In the genomic region with DNA sequence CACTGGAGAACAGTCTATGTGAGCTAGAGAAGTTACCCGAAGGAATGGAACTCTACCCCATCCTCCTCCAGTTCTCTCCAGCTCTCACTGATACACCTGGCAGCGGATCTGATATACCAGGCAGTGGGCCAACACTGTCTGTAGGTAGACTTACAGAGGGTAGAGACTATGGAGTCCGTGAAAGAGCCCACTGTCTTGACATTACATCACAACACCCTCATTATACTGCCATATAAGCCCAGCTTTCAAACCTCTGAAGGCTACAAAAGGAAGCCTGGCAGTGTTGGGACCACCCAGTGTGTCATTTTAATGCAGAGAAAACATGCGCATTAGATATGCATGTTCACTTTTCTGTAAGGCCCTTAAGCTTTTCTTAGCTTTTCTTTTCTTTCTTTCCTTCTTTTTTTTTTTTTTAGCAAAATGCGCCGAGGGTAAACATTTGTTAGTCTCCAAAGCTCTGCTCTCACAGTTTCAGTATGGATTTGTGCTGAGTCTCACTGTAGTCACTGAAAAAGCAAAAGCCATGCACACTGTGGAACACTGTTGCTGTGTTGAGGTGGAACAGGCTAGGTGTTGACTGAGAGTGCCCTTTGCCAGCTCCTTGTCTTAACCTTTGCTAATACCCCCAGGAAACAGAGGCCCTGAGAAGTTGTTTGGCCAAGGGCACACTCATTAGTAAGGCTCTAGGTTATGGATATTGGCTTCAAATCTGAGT, we compare ENCODE assay signal across 13 mouse cellular contexts.
DNase-seq lines count a peak whose midpoint lies in the region; ATAC-seq lines count a peak whose summit lies in the region.
"Had no signal": no experiment of that assay in that cellular context is flagged by ENCODE, and none has a peak within 500 bp of the region (broad histone marks: within the 10 kb centered on the region; RNA-seq: fewer than 3 reads in every experiment).

No protein-coding gene starts in this region.

- H3K4me1 ChIP-seq in hindbrain, embryonic 12.5 days = peaks cover 35% of the 10 kb centered on the region
- H3K4me1 ChIP-seq in hindbrain, embryonic 13.5 days (replicated peaks) = peaks cover 35% of the 10 kb centered on the region
- H3K4me1 ChIP-seq in forebrain, embryonic 16.5 days (replicated peaks; ENCODE audit: control insufficient read depth, insufficient read depth, low read length) = peaks cover 15% of the 10 kb centered on the region
- H3K4me1 ChIP-seq in midbrain, embryonic 13.5 days (replicated peaks) = peaks cover 38% of the 10 kb centered on the region

- 32% methylated on average over 6 of the region's 6 CpGs for WGBS in hindbrain, embryonic 12.5 days
- 25% methylated on average over 6 of the region's 6 CpGs for WGBS in hindbrain, embryonic 13.5 days
- WGBS in forebrain, embryonic 16.5 days = 10% methylated on average over 6 of the region's 6 CpGs
- WGBS in midbrain, embryonic 13.5 days = 21% methylated on average over 6 of the region's 6 CpGs

- peak; percentile 73 for DNase-seq in R1 (ENCODE audit: low read depth, low spot score)
- no peak for DNase-seq in kidney, postnatal 10 days
- DNase-seq in c-Kit-positive CD71-positive TER-119-positive erythroid progenitor cells, embryonic 14.5 days (ENCODE audit: low spot score) = no peak
- DNase-seq: cerebellum, adult 9-10 months; lung, adult 2 months; right cerebral cortex, postnatal 4 days had no signal

- no peak overlapping the region for H3K9ac ChIP-seq in hindbrain, embryonic 12.5 days
- H3K9ac ChIP-seq in hindbrain, embryonic 13.5 days = no peak overlapping the region
- H3K9ac ChIP-seq in forebrain, embryonic 16.5 days (replicated peaks; ENCODE audit: low read depth, low read length) = no peak overlapping the region
- H3K9ac ChIP-seq in midbrain, embryonic 13.5 days (replicated peaks) = no peak overlapping the region
- H3K9ac ChIP-seq: embryonic facial prominence, embryonic 12.5 days had no signal

- no peak overlapping the region for H3K27ac ChIP-seq in hindbrain, embryonic 12.5 days
- no peak overlapping the region for H3K27ac ChIP-seq in hindbrain, embryonic 13.5 days
- no peak overlapping the region for H3K27ac ChIP-seq in forebrain, embryonic 16.5 days (ENCODE audit: low read length)
- no peak overlapping the region for H3K27ac ChIP-seq in midbrain, embryonic 13.5 days
- H3K27ac ChIP-seq: embryonic facial prominence, embryonic 12.5 days; kidney, postnatal 0 days had no signal

- H3K9me3 ChIP-seq in hindbrain, embryonic 12.5 days (replicated peaks) = no peaks in the 10 kb centered on the region
- no peaks in the 10 kb centered on the region for H3K9me3 ChIP-seq in hindbrain, embryonic 13.5 days
- H3K9me3 ChIP-seq in forebrain, embryonic 16.5 days (ENCODE audit: control insufficient read depth, low read length) = no peaks in the 10 kb centered on the region
- H3K9me3 ChIP-seq in midbrain, embryonic 13.5 days = no peaks in the 10 kb centered on the region
- H3K9me3 ChIP-seq: embryonic facial prominence, embryonic 12.5 days had no signal

- no peaks in the 10 kb centered on the region for H3K36me3 ChIP-seq in hindbrain, embryonic 12.5 days
- H3K36me3 ChIP-seq in hindbrain, embryonic 13.5 days = no peaks in the 10 kb centered on the region
- H3K36me3 ChIP-seq in forebrain, embryonic 16.5 days (ENCODE audit: control insufficient read depth, insufficient read depth) = no peaks in the 10 kb centered on the region
- H3K36me3 ChIP-seq in midbrain, embryonic 13.5 days = no peaks in the 10 kb centered on the region
- H3K36me3 ChIP-seq: embryonic facial prominence, embryonic 12.5 days had no signal

- H3K27me3 ChIP-seq in hindbrain, embryonic 12.5 days = no peaks in the 10 kb centered on the region
- no peaks in the 10 kb centered on the region for H3K27me3 ChIP-seq in hindbrain, embryonic 13.5 days
- 0 out of 2 replicates have a peak, but pooled peaks cover 3% of the 10 kb centered on the region for H3K27me3 ChIP-seq in forebrain, embryonic 16.5 days (replicated peaks; ENCODE audit: control insufficient read depth, insufficient read depth, low read length)
- H3K27me3 ChIP-seq in midbrain, embryonic 13.5 days = 0 out of 2 replicates have a peak, but pooled peaks cover 12% of the 10 kb centered on the region
- H3K27me3 ChIP-seq: embryonic facial prominence, embryonic 12.5 days had no signal

- H3K4me2 ChIP-seq in hindbrain, embryonic 12.5 days (replicated peaks) = no peak overlapping the region
- H3K4me2 ChIP-seq in hindbrain, embryonic 13.5 days = no peak overlapping the region
- H3K4me2 ChIP-seq in forebrain, embryonic 16.5 days (ENCODE audit: low read length) = no peak overlapping the region; the same call in 1 of the 2 replicates
- no peak overlapping the region for H3K4me2 ChIP-seq in midbrain, embryonic 13.5 days (replicated peaks)
- H3K4me2 ChIP-seq: embryonic facial prominence, embryonic 12.5 days had no signal

- H3K4me3 ChIP-seq in hindbrain, embryonic 12.5 days = no peak overlapping the region
- no peak overlapping the region for H3K4me3 ChIP-seq in hindbrain, embryonic 13.5 days
- no peak overlapping the region for H3K4me3 ChIP-seq in forebrain, embryonic 16.5 days (replicated peaks; ENCODE audit: low read length)
- no peak overlapping the region for H3K4me3 ChIP-seq in midbrain, embryonic 13.5 days (replicated peaks)
- H3K4me3 ChIP-seq: embryonic facial prominence, embryonic 12.5 days; myocyte had no signal

- ATAC-seq in hindbrain, embryonic 12.5 days (ENCODE audit: low FRiP score) = 0 out of 2 replicates have a peak, but pooled peaks have one; percentile 14
- ATAC-seq in hindbrain, embryonic 13.5 days (ENCODE audit: low FRiP score) = no peak
- ATAC-seq in forebrain, embryonic 16.5 days = peak; percentile 49; the same call in 1 of the 2 replicates
- peak; percentile 65 for ATAC-seq in midbrain, embryonic 13.5 days
